Mouse (Mus musculus) megakaryocyte progenitor cell, adult 5-6 weeks (primary cell): ENCODE measurements around the gene Myo9b. TPM values are rescaled to one million over a fixed set of nuclear protein-coding genes. Genes with fewer than 3 reads are reported as not detected.
A peak's percentile ranks its signal among the peaks of the same experiment; 100 is the strongest.

Experiments
- ATAC-seq: replicated peaks from 2 replicates; pipeline ENCODE4 v1.8.0; 2016; ENCODE audit warnings: mild to moderate bottlenecking, moderate TSS enrichment, inconsistent platforms; ENCODE audit not compliant: poor library complexity
- total RNA-seq, 2 experiments: library from RNA; stranded (forward) in 1 of 2; stranded (reverse) in 1 of 2; fragments of 157-497, 149-512 nt in 1 of 2; fragments of 200-1000 nt in 1 of 2; gene quantifications; 2 replicates each; pipeline versions ENCODE4 v1.2.3 to v1.2.4; 2015 to 2017

Myo9b gene
- total RNA-seq, 2 experiments from 2014 or later = 29.4 to 48.7 TPM

- ATAC-seq = no peak
These were observed 110.9 kb downstream of the Myo9b start for GRCm38 (mm10) chr8:71383396-71383795.

DNA sequence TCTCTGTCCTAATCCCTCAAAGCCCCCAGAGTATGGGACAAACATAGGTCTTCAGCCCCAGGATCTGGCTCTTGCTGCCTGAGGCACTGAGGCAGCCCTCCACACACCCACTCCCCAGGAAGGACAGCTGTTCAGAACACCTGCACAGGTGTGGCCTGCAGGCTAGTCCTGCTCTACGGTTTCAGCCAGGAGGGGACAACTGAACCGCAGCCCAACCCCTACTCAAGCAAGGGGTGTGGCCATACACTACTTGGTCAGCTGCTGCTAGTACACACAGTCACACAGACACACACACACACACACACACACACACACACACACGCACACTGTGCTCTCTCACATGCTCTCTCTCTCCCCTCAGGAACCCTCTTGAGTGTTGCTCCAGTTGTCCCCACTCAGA lies 111.3 kb downstream of the Myo9b start:
- ATAC-seq = no peak

DNA sequence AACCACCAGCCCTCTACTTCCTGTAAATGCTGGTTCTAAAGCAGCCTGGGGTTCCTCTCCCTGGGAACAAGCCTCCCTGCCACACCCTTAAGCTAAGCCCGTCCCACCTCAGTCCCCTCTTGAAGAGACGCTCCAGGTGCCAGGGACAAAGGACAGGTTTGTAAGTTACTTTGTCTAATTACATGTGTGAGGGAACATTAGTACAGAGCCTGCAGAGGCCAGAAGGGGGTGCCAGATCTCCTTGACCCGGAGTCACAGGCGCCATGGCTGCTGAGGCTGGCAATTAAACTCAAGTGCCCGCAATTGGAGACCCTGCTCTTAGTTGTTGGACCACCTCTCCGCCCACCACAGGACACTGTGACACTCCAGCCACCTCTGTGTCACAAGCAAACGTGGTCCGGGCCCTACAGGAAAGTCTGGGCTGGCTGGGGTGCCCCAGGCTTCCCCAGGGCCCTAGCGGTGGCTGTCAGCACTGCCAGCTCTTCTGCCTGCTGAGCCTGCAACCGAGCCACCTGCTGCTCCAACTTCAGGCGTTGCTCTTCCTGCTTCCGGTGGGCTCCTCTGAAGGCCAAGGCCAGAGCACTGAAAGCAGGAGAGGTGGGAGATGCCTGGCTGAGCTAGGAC lies 112.8 kb downstream of the Myo9b start:
- no peak for ATAC-seq

DNA sequence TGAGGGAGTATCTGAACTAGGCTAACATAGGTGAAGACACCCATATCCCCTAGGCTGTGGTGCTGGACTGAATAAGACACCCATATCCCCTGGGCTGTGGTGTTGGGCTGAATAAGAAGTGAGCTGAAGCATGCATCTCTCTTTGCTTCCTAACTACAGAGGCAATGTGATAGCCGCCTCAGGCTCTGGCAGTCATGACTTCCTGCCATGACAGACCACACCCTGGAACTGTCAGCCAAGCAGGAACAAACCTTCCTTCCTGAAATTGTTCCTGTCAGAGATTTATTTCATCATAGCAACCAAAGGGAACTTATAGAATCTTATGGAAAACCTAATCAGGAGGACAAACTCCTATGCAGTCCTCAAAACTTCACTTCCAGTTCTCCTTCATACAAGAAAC lies 115.8 kb downstream of the Myo9b start:
- peak; percentile 29; the same call in 1 of the 2 replicates for ATAC-seq

- no peak for ATAC-seq
These were observed 119.2 kb downstream of the Myo9b start for GRCm38 (mm10) chr8:71391696-71392095.

GRCm38 (mm10) chr8:71392391-71392790 lies 119.9 kb downstream of the Myo9b start:
- no peak for ATAC-seq

DNA sequence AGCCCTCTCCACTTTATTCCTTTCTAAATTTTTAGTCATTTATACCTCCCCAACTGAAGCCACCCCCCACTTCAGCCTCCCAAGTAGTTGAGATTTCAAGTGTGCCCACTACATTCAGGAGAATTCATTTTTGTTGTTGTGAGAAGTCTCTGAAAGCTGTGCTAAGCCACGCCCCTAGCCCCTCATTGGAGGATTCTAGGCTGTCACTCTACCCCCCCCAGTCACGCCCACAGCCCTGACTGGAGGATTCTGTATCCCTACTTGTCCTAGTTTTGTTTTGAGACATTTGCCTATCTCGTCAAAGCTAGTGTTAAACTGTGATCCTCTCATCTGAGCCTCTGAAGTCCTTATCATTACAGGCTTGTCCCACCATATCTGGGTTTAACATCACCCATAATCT lies 120.4 kb downstream of the Myo9b start:
- peak; percentile 35; the same call in 1 of the 2 replicates for ATAC-seq

DNA sequence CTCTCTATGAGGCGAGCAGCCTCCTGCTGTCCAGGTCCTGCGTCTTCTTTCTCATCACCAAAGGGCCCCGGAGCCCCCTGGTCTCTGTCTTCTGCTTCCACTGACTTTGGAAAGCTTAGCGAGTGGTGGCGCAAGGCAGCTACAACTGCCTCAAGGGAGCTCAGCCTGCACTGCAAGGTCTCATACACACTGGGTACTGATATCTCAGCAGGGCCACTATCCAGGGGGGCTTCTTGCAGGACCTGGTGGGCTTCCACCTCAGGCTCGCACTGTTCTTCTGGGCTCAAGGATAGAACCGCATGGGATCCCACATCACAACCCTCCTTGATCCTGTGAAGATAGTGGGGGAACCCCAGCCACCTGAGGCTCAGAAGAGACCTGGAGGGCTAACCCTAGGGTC lies 122.0 kb downstream of the Myo9b start:
- ATAC-seq = no peak

DNA sequence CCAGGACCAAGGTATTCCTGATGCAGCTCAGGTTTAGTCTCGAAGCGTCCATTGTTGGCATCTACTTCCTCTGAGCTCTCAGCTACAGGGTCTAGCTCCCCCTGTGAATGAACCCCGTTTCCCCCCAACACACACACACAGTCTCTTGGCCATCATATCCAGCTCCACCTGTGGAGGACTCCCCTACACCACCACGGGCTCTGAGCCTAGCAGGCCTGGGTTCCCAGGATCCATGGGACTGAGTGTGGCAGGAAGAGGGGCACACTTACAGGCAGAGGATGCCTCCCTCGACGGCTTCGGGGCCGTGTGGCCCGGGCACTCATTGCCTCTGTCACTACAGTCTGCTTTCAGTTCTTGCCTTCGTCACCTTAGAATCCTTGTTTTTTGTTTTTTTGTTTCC lies 122.6 kb downstream of the Myo9b start:
- ATAC-seq = no peak

- ATAC-seq = no peak
These were observed 123.1 kb downstream of the Myo9b start, which contains the start of gene Ushbp1 for GRCm38 (mm10) chr8:71395629-71396028. TSS of gene Ushbp1 (minus strand) at chr8:71395802.

GRCm38 (mm10) chr8:71396639-71397305 lies 124.3 kb downstream of the Myo9b start, which contains the start of gene Babam1:
TSS of gene Babam1 (plus strand) at chr8:71396861.
- ATAC-seq = peak; percentile 98

- no peak for ATAC-seq
These were observed 125.2 kb downstream of the Myo9b start for GRCm38 (mm10) chr8:71397701-71398100.

DNA sequence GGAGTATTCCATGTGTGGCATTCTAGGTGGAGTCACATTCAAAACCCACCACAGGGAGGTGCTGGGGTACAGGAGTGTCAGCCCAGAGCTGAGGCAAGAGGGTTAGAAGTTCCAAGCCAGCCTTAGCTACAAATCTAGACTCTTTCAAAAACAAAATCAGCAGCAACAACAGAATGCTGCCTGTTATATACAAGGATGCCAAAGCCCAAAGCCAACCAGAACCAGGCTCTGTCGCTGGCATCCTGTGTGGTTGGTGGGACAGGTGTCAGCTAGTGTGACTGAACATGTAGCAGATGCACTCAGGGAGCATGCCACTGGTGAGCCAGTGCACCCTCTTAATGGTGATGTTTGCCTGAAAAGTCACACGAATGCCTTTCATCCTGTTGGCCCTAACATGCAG lies 128.3 kb downstream of the Myo9b start:
- no peak for ATAC-seq

DNA sequence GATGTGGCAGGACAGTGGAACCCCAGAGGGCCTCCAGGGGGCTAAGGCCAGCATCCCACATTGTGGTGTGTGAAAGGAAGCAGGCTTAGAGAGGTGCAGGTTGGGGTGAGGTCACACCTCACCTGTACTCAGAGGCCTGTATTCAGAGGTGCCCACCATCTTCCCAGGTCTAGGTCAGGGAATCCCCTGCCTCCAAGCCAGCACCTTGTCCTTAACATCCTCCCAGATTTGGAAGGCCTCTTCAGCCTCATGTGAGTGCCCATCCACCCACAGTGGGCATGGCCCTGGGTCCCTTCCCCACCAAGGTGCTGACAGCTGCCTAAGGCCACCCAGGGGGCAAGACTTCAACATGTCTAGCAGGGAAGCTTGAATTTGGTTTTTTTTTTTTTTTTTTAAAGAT lies 128.9 kb downstream of the Myo9b start:
- ATAC-seq = no peak

GRCm38 (mm10) chr8:71402446-71402964 lies 130.0 kb downstream of the Myo9b start:
- no peak for ATAC-seq

- ATAC-seq = no peak
These were observed 130.8 kb downstream of the Myo9b start for GRCm38 (mm10) chr8:71403107-71403885.

DNA sequence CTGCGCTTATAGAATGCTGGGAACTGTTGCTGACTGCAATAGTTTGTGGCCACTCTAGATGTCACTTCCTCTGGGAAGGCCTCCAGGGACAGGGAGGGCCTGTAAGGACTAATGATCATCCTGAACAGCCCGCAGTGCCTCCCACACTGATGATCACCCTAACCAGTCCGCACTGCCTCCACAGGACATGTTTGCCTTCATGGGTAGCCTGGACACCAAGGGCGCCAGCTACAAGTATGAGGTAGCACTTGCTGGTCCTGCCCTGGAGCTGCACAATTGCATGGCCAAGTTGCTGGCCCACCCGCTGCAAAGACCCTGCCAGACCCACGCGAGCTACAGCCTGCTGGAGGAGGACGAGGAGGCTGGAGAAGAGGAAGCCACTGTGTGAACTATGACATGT lies 131.5 kb downstream of the Myo9b start:
- no peak for ATAC-seq

- ATAC-seq = no peak
These were observed 132.4 kb downstream of the Myo9b start for GRCm38 (mm10) chr8:71404951-71405351.

DNA sequence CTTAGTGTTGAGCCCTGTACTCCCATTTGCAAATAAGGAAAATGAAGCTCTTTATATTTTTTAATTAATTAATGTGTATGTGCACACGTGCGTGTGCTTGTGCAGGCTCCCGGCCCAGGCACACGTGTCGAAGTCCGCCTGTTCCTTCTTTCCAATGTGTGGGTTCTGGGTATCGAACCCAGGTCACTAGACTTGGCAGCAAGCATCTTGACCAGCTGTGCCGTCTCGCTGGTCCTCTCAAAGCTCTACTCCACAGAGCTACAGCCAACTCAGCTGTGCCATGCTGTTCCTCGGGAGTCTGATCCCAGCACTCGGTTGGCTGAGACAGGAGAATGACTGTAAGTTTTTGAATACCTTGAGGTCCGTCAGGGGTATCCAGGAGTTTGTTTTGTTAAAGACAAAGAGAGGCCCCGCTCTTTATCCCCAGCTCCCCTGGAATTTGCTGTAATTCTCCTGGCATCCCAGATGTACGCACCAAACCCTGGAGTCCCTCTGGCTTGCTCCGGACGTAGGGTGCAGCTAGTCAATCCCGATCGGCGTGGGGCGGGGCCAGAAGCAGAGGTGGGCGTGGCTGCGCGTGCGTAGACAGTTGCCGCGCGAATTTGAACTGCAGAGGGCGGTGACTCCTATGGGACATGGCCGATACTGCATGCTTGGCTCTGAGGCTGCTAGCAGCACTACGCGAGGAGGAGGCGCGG lies 133.0 kb downstream of the Myo9b start, which contains the start of gene Ankle1:
Gene Ankle1 (plus strand): TSS at position 610 of the 698 bp plus-strand sequence.
- peak; percentile 83 for ATAC-seq

DNA sequence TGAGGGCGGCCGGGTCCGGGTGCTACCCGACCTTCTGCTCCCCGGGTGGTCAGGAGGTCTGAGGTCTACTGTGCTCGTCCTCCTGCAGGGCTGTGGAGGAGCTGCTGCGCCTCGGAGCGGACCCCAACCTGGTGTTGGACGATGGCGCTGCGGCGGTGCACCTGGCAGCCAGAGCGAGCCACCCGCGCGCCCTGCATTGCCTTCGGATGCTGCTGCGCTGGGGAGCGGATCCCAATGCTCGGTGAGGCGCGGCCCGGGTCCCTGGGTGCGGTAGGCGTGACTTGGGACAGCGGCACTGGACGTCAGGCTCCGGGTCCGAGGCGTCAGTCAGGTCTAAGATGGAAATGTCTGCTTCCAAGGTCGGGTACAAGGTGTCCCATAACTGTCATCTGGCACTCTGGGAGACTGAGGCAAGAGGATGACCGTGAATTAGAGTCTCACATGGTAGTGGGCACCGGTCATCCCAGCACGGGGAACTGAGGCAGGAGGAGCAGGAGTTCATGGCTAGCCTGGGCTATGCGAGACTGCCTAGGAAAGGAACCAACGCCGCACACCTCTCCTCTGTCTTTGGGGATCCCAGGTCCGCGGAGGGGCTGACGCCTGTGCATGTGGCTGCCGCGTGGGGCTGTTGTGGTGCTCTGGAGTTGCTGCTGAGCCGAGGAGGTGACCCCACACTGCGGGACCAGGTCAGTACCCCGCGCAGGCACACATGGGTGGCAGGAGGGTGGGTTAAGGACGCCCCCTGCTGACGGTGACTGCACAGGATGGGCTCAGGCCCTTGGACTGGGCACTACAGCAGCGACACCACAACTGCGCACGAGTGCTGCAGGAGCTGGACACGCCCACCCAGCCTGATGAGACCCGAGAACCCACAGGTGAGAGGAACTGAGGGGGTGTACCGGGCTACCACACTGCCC lies 133.8 kb downstream of the Myo9b start:
- peak; percentile 68 for ATAC-seq
